Mouse (Mus musculus): ENCODE results near the gene Arvcf.
A peak's percentile ranks its signal among the peaks of the same experiment; 100 is the strongest.

Gene Arvcf

GRCm38 (mm10) chr16:18411026-18411649, 63.2 kb downstream of the Arvcf start:
- DNase-seq (ENCODE audit: low spot score), result no peak

GRCm38 (mm10) chr16:18411802-18412476, 64.0 kb downstream of the Arvcf start:
- DNase-seq (ENCODE audit: low spot score), result peak; percentile 40

GRCm38 (mm10) chr16:18413032-18413816, 65.2 kb downstream of the Arvcf start:
- no peak for DNase-seq (ENCODE audit: low spot score)

GRCm38 (mm10) chr16:18416094-18416761, 68.2 kb downstream of the Arvcf start:
- DNase-seq (ENCODE audit: low spot score), result peak; percentile 35

- DNase-seq (ENCODE audit: low spot score), result no peak
Measured at GRCm38 (mm10) chr16:18416837-18417236, 68.9 kb downstream of the Arvcf start.

- no peak for DNase-seq (ENCODE audit: low spot score)
Measured at GRCm38 (mm10) chr16:18417491-18417890, 69.5 kb downstream of the Arvcf start.

GRCm38 (mm10) chr16:18418756-18419602, 71.0 kb downstream of the Arvcf start:
- DNase-seq (ENCODE audit: low spot score), result no peak

- no peak for DNase-seq (ENCODE audit: low spot score)
Measured at GRCm38 (mm10) chr16:18419603-18420026, 71.6 kb downstream of the Arvcf start.

- no peak for DNase-seq (ENCODE audit: low spot score)
Measured at GRCm38 (mm10) chr16:18420571-18420970, 72.6 kb downstream of the Arvcf start.

GRCm38 (mm10) chr16:18423203-18423914, 75.4 kb downstream of the Arvcf start:
- no peak for DNase-seq (ENCODE audit: low spot score)

GRCm38 (mm10) chr16:18423915-18424265, 75.9 kb downstream of the Arvcf start:
- no peak for DNase-seq (ENCODE audit: low spot score)

- DNase-seq (ENCODE audit: low spot score), result no peak
Measured at GRCm38 (mm10) chr16:18424364-18425045, 76.5 kb downstream of the Arvcf start.

- no peak for DNase-seq (ENCODE audit: low spot score)
Measured at GRCm38 (mm10) chr16:18425475-18426214, 77.7 kb downstream of the Arvcf start.

GRCm38 (mm10) chr16:18426215-18426791, 78.3 kb downstream of the Arvcf start, which contains the start of gene Txnrd2:
Gene Txnrd2 (plus strand): TSS chr16:18426384.
- DNase-seq (ENCODE audit: low spot score), result no peak

- no peak for DNase-seq (ENCODE audit: low spot score)
Measured at GRCm38 (mm10) chr16:18426802-18427280, 78.9 kb downstream of the Arvcf start, which contains the start of gene Comt. Gene Comt (minus strand): TSS chr16:18426852.

- no peak for DNase-seq (ENCODE audit: low spot score)
Measured at GRCm38 (mm10) chr16:18428011-18428515, 80.1 kb downstream of the Arvcf start.

GRCm38 (mm10) chr16:18428516-18429042, 80.6 kb downstream of the Arvcf start:
- no peak for DNase-seq (ENCODE audit: low spot score)

- no peak for DNase-seq (ENCODE audit: low spot score)
Measured at GRCm38 (mm10) chr16:18429641-18430040, 81.7 kb downstream of the Arvcf start.

Data from layer of hippocampus, adult 9-10 months (tissue).